In genomic region chr4:129059125-129059551, GRCm38 (mm10) we compare ENCODE assay signal across 9 mouse cellular contexts. TPM values are rescaled to one million over a fixed set of nuclear protein-coding genes. Genes with fewer than 3 reads are reported as not detected.
A peak's percentile ranks its signal among the peaks of the same experiment; 100 is the strongest.
DNase-seq lines count a peak whose midpoint lies in the region; ATAC-seq and TF ChIP-seq lines count a peak whose summit lies in the region.
"Had no signal": no experiment of that assay in that cellular context is flagged by ENCODE, and none has a peak within 500 bp of the region (broad histone marks: within the 10 kb centered on the region; RNA-seq: fewer than 3 reads in every experiment).

No protein-coding gene starts in this region.

- no peaks in the 10 kb centered on the region for H3K9me3 ChIP-seq in forebrain, embryonic 10.5 days
- no peaks in the 10 kb centered on the region for H3K9me3 ChIP-seq in intestine, embryonic 15.5 days

- H3K9ac ChIP-seq in intestine, embryonic 15.5 days = peak overlapping the region; percentile 92

- DNase-seq in CD8-positive naive resting alpha-beta T cell, adult 2 months (ENCODE audit: low read depth in 2 of 2, low spot score in 2 of 2) = peak; percentile 20 to 36
- DNase-seq in ZHBTc4 (ENCODE audit: low read depth, low spot score) = peak; percentile 53
- peak; percentile 40 for DNase-seq in forebrain, embryonic 10.5 days (ENCODE audit: extremely low spot score, low spot score)
- DNase-seq in lung, adult 2 months = peak; percentile 33
- no peak for DNase-seq in urinary bladder, postnatal 14 days (ENCODE audit: low spot score)
- no peak for DNase-seq in layer of hippocampus, postnatal 25 days (ENCODE audit: extremely low spot score in 1 of 2, low spot score in 1 of 2)

- no peaks in the 10 kb centered on the region; the same call in 1 of the 2 replicates for H3K36me3 ChIP-seq in forebrain, embryonic 10.5 days (replicated peaks)
- no peaks in the 10 kb centered on the region for H3K36me3 ChIP-seq in intestine, embryonic 15.5 days

- peak overlapping the region; percentile 99 for H3K4me2 ChIP-seq in intestine, embryonic 15.5 days (replicated peaks)

- peak overlapping the region; percentile 77 for H3K4me3 ChIP-seq in forebrain, embryonic 10.5 days
- H3K4me3 ChIP-seq in intestine, embryonic 15.5 days (replicated peaks) = peak overlapping the region; percentile 86
- H3K4me3 ChIP-seq in lung, adult 2 months (replicated peaks; ENCODE audit: extremely low read depth, low read depth, low read length) = peak overlapping the region; percentile 71

- TF ChIP-seq CTCF in lung, adult 2 months (IDR thresholded peaks at IDR 0.05; ENCODE audit: insufficient read depth, low read length) = no peak

- no peak for TF ChIP-seq POLR2A in lung, adult 2 months (IDR thresholded peaks at IDR 0.05; ENCODE audit: borderline replicate concordance, extremely low read depth, low read depth, low read length)

- peak; percentile 21 for ATAC-seq in intestine, embryonic 15.5 days
- ATAC-seq in neutrophil, adult 5-6 weeks (ENCODE audit: extremely low read depth, insufficient number of reproducible peaks, low FRiP score, poor library complexity, severe bottlenecking) = peak; percentile 21; the same call in 1 of the 2 replicates

- H3K4me1 ChIP-seq in forebrain, embryonic 10.5 days = peaks cover 31% of the 10 kb centered on the region
- peaks cover 13% of the 10 kb centered on the region for H3K4me1 ChIP-seq in intestine, embryonic 15.5 days (replicated peaks)
- peaks cover 8% of the 10 kb centered on the region for H3K4me1 ChIP-seq in lung, adult 2 months (ENCODE audit: control insufficient read depth, insufficient read depth, low read length)

- H3K27ac ChIP-seq in forebrain, embryonic 10.5 days = peak overlapping the region; percentile 93
- H3K27ac ChIP-seq in intestine, embryonic 15.5 days = peak overlapping the region; percentile 88; the same call in 1 of the 2 replicates

- no peaks in the 10 kb centered on the region for H3K27me3 ChIP-seq in forebrain, embryonic 10.5 days (ENCODE audit: poor library complexity, severe bottlenecking)
- no peaks in the 10 kb centered on the region for H3K27me3 ChIP-seq in intestine, embryonic 15.5 days (replicated peaks)

- 4% methylated on average over 13 of the region's 13 CpGs for WGBS in forebrain, embryonic 10.5 days
- WGBS in intestine, embryonic 15.5 days = 2% methylated on average over 13 of the region's 13 CpGs
- 3% methylated on average over 13 of the region's 13 CpGs for WGBS in lung, adult 2 months

RNA-seq across cellular contexts. Expression of gene Rnf19b, which starts 1.1 kb away (rescaled TPM):
- polyA plus RNA-seq in forebrain, embryonic 10.5 days (2016; fragmentation: Nextera tagmentation; extraction: Ambion mirVana) = 6.9 and 8.5 TPM in 2 replicates
- 6.7 and 7.0 TPM in 2 replicates for polyA plus RNA-seq in intestine, embryonic 15.5 days (2015; fragmentation: Nextera tagmentation; extraction: Ambion mirVana)
- 51.1 and 70.7 TPM in 2 replicates for polyA plus RNA-seq in lung, adult 2 months (2012; rRNA removed)
- 196 and 238 TPM in 2 replicates for total RNA-seq in neutrophil, adult 5-6 weeks (2017)
- total RNA-seq in layer of hippocampus, postnatal 25 days (2021) = 10 to 100 TPM; 48.1 to 49.7 TPM

RNA-seq across cellular contexts. Expression of gene Tmem54, which starts 46.2 kb away (rescaled TPM):
- polyA plus RNA-seq in forebrain, embryonic 10.5 days (2016; fragmentation: Nextera tagmentation; extraction: Ambion mirVana) = 3.3 and 4.6 TPM in 2 replicates
- polyA plus RNA-seq in intestine, embryonic 15.5 days (2015; fragmentation: Nextera tagmentation; extraction: Ambion mirVana) = 90.0 and 106 TPM in 2 replicates
- polyA plus RNA-seq in lung, adult 2 months (2012; rRNA removed) = 5.8 and 39.0 TPM in 2 replicates
- not detected in 2 replicates for total RNA-seq in neutrophil, adult 5-6 weeks (2017)
- total RNA-seq in layer of hippocampus, postnatal 25 days (2021) = not detected
- total RNA-seq: left cerebral cortex, postnatal 25 days had no signal

Comparison
In these comparisons a context has a peak if more than half of its experiments do, and no peak if none do; other contexts are left out.
1. DNase-seq: peak in CD8-positive naive resting alpha-beta T cell, adult 2 months (2 of 2), ZHBTc4 (single experiment), forebrain, embryonic 10.5 days (single experiment) and lung, adult 2 months (single experiment); none in urinary bladder, postnatal 14 days (single experiment) and layer of hippocampus, postnatal 25 days (0 of 2).
2. Peak in every context shown above with its lines, with median percentiles within 50 percentile points of each other: H3K4me3 ChIP-seq.